Mouse (Mus musculus) urinary bladder, adult 18-20 months (tissue): Measurements from ENCODE around the gene Kdm4b.

Source experiments
- DNase-seq, 2 experiments: peaks; one replicate each; pipeline ENCODE4 v3.0.0; 2022; ENCODE audit warnings: low spot score in 2 of 2, mixed read lengths in 2 of 2

Gene Kdm4b

DNA sequence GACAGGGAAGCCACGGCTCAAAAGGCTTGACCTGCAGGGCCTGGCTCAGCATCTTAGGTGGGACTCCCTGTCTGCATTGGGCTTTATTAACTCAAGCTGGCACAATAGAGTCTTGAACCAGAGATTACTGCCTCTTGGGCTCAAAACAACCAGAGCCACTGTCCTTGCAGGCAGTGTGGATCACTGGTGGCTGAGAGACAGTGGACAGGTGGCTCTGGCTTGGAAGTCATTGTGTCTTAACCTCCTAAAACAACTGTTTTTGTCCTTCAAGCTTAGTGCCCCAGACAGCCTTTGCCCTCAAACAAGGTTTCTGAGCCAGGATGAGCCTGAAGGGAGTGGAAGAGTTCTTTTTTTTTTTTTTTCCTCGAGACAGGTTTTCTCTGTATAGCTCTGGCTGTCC is 19.5 kb downstream of the Kdm4b start:
- no peak for DNase-seq

GRCm38 (mm10) chr17:56348128-56348527 is 22.3 kb downstream of the Kdm4b start:
- no peak for DNase-seq

DNA sequence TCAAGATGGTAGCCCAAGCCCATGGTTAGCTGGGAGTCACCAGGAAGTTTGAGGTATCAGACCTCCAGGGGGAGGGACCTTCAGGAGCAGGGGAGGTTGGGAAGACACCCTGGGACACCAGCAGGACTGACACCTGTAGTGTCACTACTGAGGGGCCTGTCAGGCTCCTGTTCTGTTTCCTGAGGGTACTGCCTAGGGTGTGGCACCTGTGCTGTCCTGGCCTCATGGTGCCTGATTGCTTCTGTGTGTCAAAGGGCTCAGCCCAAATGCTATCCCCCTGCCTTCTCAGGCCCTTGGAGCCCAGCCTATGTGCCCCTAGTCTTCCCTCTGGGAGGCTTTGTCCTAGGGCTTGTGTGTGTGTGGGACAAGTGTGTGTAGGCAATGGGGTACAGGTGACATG is 22.7 kb downstream of the Kdm4b start:
- no peak for DNase-seq

- peak; percentile 37 to 70 for DNase-seq
These were observed 24.8 kb downstream of the Kdm4b start for GRCm38 (mm10) chr17:56350694-56351093.

GRCm38 (mm10) chr17:56356921-56357885 is 31.3 kb downstream of the Kdm4b start:
- peak in 1 of 2 experiments; percentile 58 for DNase-seq

GRCm38 (mm10) chr17:56359183-56359725 is 33.4 kb downstream of the Kdm4b start:
- no peak for DNase-seq

DNA sequence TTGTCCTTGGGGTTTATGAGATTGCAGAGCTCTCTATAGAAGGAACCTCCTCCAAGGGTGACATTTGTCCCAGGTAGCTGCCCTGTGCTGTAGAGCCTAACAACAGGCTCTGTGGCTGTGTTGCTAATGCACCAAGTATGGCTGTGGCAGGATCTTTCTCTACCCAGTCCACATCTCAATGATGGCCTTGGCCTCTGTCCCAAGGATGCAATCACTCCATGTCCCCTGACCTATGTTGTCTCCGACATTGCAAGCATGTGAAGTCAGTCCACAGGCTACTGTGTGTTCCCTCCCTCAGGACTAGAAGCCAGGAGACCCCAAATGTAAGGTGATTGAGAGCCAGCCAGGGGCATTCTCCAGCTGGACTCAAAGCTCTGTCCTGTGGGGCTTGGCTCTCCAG is 34.0 kb downstream of the Kdm4b start:
- DNase-seq, result no peak

DNA sequence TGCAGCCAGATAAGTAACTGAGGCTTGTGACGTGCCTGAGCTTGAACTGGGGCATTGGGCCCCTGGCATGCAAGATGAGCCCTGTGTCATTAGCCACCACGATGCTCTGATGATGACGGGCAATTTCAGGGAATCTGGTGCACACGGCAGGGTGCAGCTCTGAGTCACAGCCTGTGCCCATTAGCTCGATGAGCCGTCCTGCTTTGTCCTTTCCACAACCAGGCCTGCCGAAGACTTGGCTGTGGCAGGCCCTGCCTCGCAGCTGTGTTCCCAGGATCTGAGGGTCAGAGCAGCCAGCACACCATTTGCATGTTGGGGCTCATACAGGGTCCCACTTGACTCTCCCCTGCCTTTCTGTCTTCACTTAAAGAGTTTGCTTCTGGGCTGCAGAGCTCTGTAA is 34.6 kb downstream of the Kdm4b start:
- DNase-seq, result no peak

DNA sequence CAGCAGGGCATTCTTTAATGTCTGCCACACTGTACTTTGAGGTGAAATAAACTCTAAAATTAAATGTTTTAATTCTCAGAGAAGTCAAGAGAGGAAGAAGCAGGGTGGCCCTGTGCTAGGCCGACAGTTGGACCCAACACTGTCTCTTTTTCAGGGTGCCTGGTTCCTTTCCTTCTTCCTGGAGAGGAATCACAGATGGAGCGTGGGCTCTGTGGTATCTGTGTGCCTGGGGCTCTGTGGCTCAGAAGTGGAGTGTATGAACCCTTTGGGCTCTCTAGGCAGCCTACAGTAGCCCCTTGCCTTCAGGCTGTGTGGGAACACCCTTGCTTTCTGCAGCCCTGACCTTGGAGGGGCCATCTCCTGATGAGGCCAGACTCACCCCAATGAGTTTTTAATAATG is 35.7 kb downstream of the Kdm4b start:
- no peak for DNase-seq

DNA sequence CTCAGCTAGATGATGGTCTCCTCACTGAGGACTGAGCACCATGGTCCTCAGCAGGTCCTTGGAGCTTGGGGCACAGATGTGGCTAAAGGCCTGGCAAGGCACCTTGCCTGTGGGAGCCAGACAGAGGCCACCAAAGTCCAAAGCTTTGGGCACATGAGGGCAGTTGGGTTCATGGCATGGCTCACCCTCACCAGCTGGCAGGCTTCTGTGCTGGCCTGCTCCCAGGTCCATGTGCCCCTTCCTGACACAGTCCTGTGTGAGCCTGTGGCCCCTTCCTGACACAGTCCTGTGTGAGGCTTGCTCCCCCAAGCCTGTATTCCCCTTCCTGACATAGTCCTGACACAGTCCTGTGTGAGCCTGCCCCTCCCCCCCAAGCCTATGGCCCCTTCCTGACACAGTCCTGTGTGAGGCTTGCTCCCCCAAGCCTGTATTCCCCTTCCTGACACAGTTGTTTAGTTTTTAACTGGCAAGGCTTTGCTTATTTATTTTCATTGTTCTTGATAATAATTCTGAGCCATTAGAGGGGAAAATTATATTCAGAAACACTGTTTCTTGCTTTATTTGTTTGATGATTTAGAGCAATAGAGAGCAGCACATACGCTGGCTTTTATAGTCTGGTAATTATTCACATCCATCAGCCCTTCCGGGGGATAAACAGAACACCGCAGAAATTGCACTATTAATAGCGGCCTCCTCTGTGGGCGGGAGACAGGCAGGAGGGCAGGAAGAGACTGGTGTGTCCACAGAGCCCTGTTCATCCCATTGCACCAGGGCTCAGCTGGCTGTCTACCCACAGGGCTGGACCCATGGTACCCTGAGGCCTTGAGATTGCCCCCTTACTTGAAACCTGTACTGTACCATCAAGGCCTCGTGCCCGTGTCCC is 40.2 kb downstream of the Kdm4b start:
- no peak for DNase-seq

GRCm38 (mm10) chr17:56368291-56368790 is 42.5 kb downstream of the Kdm4b start:
- no peak for DNase-seq

- DNase-seq, result no peak
These were observed 44.2 kb downstream of the Kdm4b start for GRCm38 (mm10) chr17:56370090-56370489.

DNA sequence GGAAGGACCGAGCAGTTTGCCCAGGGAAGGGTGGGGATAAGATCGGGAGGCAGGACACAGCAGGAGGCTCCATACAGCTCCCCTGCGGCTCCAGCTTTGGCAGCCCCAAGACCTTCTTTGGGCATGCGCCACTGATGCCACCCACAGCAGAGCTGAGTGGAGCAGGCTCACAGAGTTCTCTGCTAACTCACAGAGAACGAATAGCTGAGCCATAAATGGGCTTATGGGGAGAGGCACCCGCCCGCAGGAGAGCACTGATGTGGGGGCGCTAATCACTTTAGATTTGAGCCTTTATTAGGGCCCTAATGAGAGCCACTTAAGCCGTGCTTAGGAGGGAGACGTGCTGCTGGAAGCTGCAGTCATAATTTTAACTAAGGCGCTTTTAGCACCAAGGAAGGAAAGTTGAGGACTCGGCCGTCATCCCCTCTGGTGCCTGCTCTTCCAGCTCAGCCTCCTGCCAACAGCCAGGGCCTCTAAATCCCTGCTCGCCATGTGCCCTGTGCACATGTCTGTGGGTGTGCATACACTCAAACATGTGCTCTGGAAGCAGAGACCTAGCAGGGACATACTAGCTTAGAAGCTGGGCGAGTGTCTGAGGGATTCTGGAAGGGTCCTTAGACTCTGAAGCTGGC is 45.3 kb downstream of the Kdm4b start:
- no peak for DNase-seq

GRCm38 (mm10) chr17:56372109-56372508 is 46.2 kb downstream of the Kdm4b start:
- DNase-seq, result no peak

- DNase-seq, result no peak
These were observed 47.5 kb downstream of the Kdm4b start for GRCm38 (mm10) chr17:56373136-56374034.

DNA sequence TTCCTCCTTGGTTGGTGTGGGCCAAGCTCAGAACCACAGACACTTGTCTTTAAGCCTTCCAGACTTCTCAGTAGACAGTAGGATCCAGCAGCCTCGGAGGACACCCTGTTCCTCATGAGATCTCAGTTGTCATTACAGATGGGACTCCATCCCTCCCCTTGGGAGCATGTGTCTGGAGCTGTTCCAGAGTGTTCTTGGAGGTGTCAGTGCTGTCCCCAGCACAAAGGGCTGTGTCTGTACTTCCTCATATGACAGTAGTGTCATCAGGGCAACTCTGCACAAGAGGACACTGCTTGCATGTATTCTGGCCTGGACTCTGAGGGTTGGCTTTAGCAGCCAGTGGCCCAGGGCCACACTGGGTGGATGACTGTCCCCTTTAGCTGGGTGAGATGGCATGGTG is 49.0 kb downstream of the Kdm4b start:
- DNase-seq, result no peak

- DNase-seq, result no peak
These were observed 53.5 kb downstream of the Kdm4b start for GRCm38 (mm10) chr17:56379281-56379834.

DNA sequence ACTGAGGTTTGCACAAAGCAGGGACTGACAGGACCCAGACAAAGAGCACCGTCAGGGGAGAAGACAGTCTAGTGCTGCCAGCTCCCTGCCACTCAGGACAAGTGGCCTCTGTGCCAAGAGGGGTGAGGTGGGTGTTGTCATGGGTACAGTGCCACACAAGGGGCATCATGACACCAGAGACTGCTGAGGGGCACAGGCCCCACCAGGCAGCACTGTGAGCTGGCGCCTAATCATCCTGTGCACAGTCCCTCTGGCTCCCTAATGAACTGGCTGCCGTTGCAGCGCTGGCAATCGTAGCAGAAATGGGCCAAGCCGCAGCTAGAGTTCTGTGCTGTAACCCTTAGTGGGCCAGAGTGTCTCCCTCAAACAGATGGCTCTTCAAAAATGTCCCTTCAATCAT is 54.4 kb downstream of the Kdm4b start:
- DNase-seq, result no peak

GRCm38 (mm10) chr17:56381183-56381582 is 55.3 kb downstream of the Kdm4b start:
- no peak for DNase-seq

GRCm38 (mm10) chr17:56382997-56383396 is 57.1 kb downstream of the Kdm4b start:
- no peak for DNase-seq
